Mouse (Mus musculus) natural killer cell, adult 2 months (primary cell): ENCODE data around the gene Kirrel3.

Source experiments
- DNase-seq, 2 experiments: peaks; one replicate each; pipeline ENCODE4 v3.0.0; 2022; ENCODE audit warnings: low spot score in 2 of 2

The Kirrel3 gene

GRCm38 (mm10) chr9:35057631-35058030, 571.9 kb downstream of the Kirrel3 start:
- no peak for DNase-seq

- no peak for DNase-seq
Measured at GRCm38 (mm10) chr9:35058186-35058585, 572.5 kb downstream of the Kirrel3 start.

GRCm38 (mm10) chr9:35058596-35059354, 573.1 kb downstream of the Kirrel3 start:
- peak in 1 of 2 experiments; percentile 0 for DNase-seq

GRCm38 (mm10) chr9:35059881-35060280, 574.2 kb downstream of the Kirrel3 start:
- no peak for DNase-seq

- no peak for DNase-seq
Measured at GRCm38 (mm10) chr9:35061446-35061845, 575.8 kb downstream of the Kirrel3 start.
